In genomic region chr7:73433637-73434335, GRCm38 (mm10) we compare ENCODE assay signal across 21 mouse cellular contexts. TPM values are rescaled to one million over a fixed set of nuclear protein-coding genes. Genes with fewer than 3 reads are reported as not detected.
DNase-seq lines count a peak whose midpoint lies in the region; ATAC-seq lines count a peak whose summit lies in the region.
"Had no signal": no experiment of that assay in that cellular context is flagged by ENCODE, and none has a peak within 500 bp of the region (broad histone marks: within the 10 kb centered on the region; RNA-seq: fewer than 3 reads in every experiment).

No protein-coding gene starts in this region.

- no peak overlapping the region for H3K4me3 ChIP-seq in hindbrain, embryonic 14.5 days (replicated peaks; ENCODE audit: low read length)
- H3K4me3 ChIP-seq in hindbrain, embryonic 10.5 days, result no peak overlapping the region
- H3K4me3 ChIP-seq in neural tube, embryonic 14.5 days (ENCODE audit: low read depth, low read length), result no peak overlapping the region
- no peak overlapping the region for H3K4me3 ChIP-seq in neural tube, embryonic 15.5 days (replicated peaks)
- H3K4me3 ChIP-seq: myocyte had no signal

- H3K27me3 ChIP-seq in hindbrain, embryonic 14.5 days (ENCODE audit: control insufficient read depth, insufficient read depth, low read length), result no peaks in the 10 kb centered on the region
- H3K27me3 ChIP-seq in hindbrain, embryonic 10.5 days (ENCODE audit: insufficient read depth, poor library complexity, severe bottlenecking), result no peaks in the 10 kb centered on the region
- no peaks in the 10 kb centered on the region for H3K27me3 ChIP-seq in neural tube, embryonic 14.5 days (ENCODE audit: control insufficient read depth, insufficient read depth, low read length)
- H3K27me3 ChIP-seq in neural tube, embryonic 15.5 days (replicated peaks), result no peaks in the 10 kb centered on the region
- H3K27me3 ChIP-seq: megakaryocyte, embryonic 14.5 days had no signal

- peak overlapping the region; percentile 32; the same call in 1 of the 2 replicates for H3K27ac ChIP-seq in hindbrain, embryonic 14.5 days
- H3K27ac ChIP-seq in hindbrain, embryonic 10.5 days, result no peak overlapping the region
- H3K27ac ChIP-seq in neural tube, embryonic 14.5 days (ENCODE audit: low read depth, low read length), result no peak overlapping the region
- H3K27ac ChIP-seq in neural tube, embryonic 15.5 days (replicated peaks), result peak overlapping the region; percentile 65

- no peaks in the 10 kb centered on the region for H3K9me3 ChIP-seq in hindbrain, embryonic 14.5 days (ENCODE audit: control insufficient read depth, low read length)
- H3K9me3 ChIP-seq in hindbrain, embryonic 10.5 days, result no peaks in the 10 kb centered on the region
- H3K9me3 ChIP-seq in neural tube, embryonic 14.5 days (ENCODE audit: control insufficient read depth, low read length), result no peaks in the 10 kb centered on the region
- no peaks in the 10 kb centered on the region for H3K9me3 ChIP-seq in neural tube, embryonic 15.5 days (replicated peaks)
- H3K9me3 ChIP-seq: megakaryocyte, embryonic 14.5 days had no signal

- intact Hi-C loops in heart, postnatal 36 days (cut with DNase I), result no loop called here

- DNase-seq in heart, adult 11 months, result peak; percentile 81
- no peak for DNase-seq in heart, postnatal 36 days
- no peak for DNase-seq in hindbrain, embryonic 14.5 days (ENCODE audit: low spot score)
- DNase-seq in hindbrain, embryonic 10.5 days (ENCODE audit: low spot score), result no peak
- DNase-seq in neural tube, embryonic 10.5 days (ENCODE audit: extremely low spot score, low spot score), result no peak
- no peak for DNase-seq in testis, postnatal 10 days (ENCODE audit: low spot score)
- DNase-seq: adrenal gland, postnatal 36 days; cerebellum, adult 2 months; gastrocnemius, postnatal 36 days; kidney, adult 8-10 months; kidney, postnatal 25 days; lung, adult 18-20 months; lung, postnatal 14 days; right cerebral cortex, postnatal 25 days; thymus, adult 18-20 months; thymus, postnatal 4 days had no signal

- ATAC-seq in hindbrain, embryonic 14.5 days (ENCODE audit: low FRiP score), result peak; percentile 55; the same call in 1 of the 2 replicates
- ATAC-seq in neural tube, embryonic 14.5 days (ENCODE audit: low read depth), result peak; percentile 42; the same call in 1 of the 2 replicates
- ATAC-seq in neural tube, embryonic 15.5 days (ENCODE audit: low FRiP score), result no peak

- H3K4me1 ChIP-seq in hindbrain, embryonic 14.5 days (replicated peaks; ENCODE audit: control insufficient read depth, insufficient read depth, low read length), result no peaks in the 10 kb centered on the region
- no peaks in the 10 kb centered on the region for H3K4me1 ChIP-seq in hindbrain, embryonic 10.5 days (replicated peaks)
- H3K4me1 ChIP-seq in neural tube, embryonic 14.5 days (ENCODE audit: control insufficient read depth, insufficient read depth, low read length), result no peaks in the 10 kb centered on the region
- 0 out of 2 replicates have a peak, but pooled peaks cover 5% of the 10 kb centered on the region for H3K4me1 ChIP-seq in neural tube, embryonic 15.5 days

- H3K4me2 ChIP-seq in hindbrain, embryonic 14.5 days (replicated peaks), result no peak overlapping the region
- no peak overlapping the region for H3K4me2 ChIP-seq in neural tube, embryonic 14.5 days (ENCODE audit: low read depth, low read length)
- H3K4me2 ChIP-seq in neural tube, embryonic 15.5 days, result no peak overlapping the region
- H3K4me2 ChIP-seq: liver, embryonic 11.5 days had no signal

- H3K36me3 ChIP-seq in hindbrain, embryonic 14.5 days (replicated peaks; ENCODE audit: control insufficient read depth, insufficient read depth), result peaks cover 80% of the 10 kb centered on the region
- H3K36me3 ChIP-seq in hindbrain, embryonic 10.5 days, result peaks cover 85% of the 10 kb centered on the region
- H3K36me3 ChIP-seq in neural tube, embryonic 14.5 days (ENCODE audit: control insufficient read depth, insufficient read depth, low read length), result peaks cover 56% of the 10 kb centered on the region
- peaks cover 63% of the 10 kb centered on the region for H3K36me3 ChIP-seq in neural tube, embryonic 15.5 days

- no peak overlapping the region for H3K9ac ChIP-seq in hindbrain, embryonic 14.5 days
- no peak overlapping the region for H3K9ac ChIP-seq in neural tube, embryonic 14.5 days (replicated peaks; ENCODE audit: low read depth, low read length)
- H3K9ac ChIP-seq in neural tube, embryonic 15.5 days (replicated peaks), result no peak overlapping the region

- 77% methylated on average over 6 of the region's 6 CpGs for WGBS in hindbrain, embryonic 14.5 days
- WGBS in hindbrain, embryonic 10.5 days, result 82% methylated on average over 6 of the region's 6 CpGs
- WGBS in neural tube, embryonic 14.5 days, result 72% methylated on average over 6 of the region's 6 CpGs
- WGBS in neural tube, embryonic 15.5 days, result 72% methylated on average over 6 of the region's 6 CpGs

RNA-seq across cellular contexts. Expression of gene Rgma, which starts 58.5 kb away (rescaled TPM):
- total RNA-seq in heart, postnatal 36 days (2021), result 10 to 100 TPM; 52.1 to 87.0 TPM
- 46.3 and 46.7 TPM in 2 replicates for polyA plus RNA-seq in hindbrain, embryonic 14.5 days (2014; fragmentation: Nextera tagmentation; extraction: Ambion mirVana)
- polyA plus RNA-seq in hindbrain, embryonic 10.5 days (2016; fragmentation: Nextera tagmentation; extraction: Ambion mirVana), result 38.4 and 51.1 TPM in 2 replicates
- polyA plus RNA-seq in neural tube, embryonic 14.5 days (2014; fragmentation: Nextera tagmentation; extraction: Ambion mirVana), result 46.6 and 58.4 TPM in 2 replicates
- 32.3 and 32.7 TPM in 2 replicates for polyA plus RNA-seq in neural tube, embryonic 15.5 days (2015; fragmentation: Nextera tagmentation; extraction: Ambion mirVana)

Comparison
In these comparisons a context has a peak if more than half of its experiments do, and no peak if none do; other contexts are left out.
1. H3K27ac ChIP-seq: peak in hindbrain, embryonic 14.5 days (single experiment) and neural tube, embryonic 15.5 days (single experiment); none in hindbrain, embryonic 10.5 days (single experiment) and neural tube, embryonic 14.5 days (single experiment).